Mouse (Mus musculus) ZHBTc4 (cell line): Measurements from ENCODE around the gene Myh11.
A peak's percentile ranks its signal among the peaks of the same experiment; 100 is the strongest.

Experiments used
- DNase-seq: peaks from one replicate; pipeline ENCODE4 v3.0.0-alpha.2; 2011; ENCODE audit warnings: low read depth, low spot score

The Myh11 gene

DNA sequence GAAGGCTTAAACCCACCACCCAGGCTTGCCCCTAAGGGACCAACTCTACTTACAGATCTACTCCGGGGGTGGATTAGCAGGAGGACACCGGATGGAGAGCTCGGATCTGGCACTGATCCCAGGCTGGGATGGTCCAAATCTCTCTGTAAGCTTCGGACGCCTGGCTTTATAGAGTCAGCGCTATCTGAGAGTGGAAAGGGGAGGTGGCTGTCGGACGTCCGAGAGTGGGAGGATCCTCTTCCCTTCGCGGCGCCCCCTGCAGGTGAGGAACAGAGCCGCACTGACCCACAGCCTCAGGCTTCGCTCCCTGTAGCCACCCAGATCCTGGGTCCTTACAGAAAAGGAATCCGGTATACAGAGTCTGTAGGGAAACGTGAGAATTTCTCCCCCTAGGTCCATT, at the start of gene Myh11:
Gene Myh11 (minus strand): TSS at position 150 of the 400 bp plus-strand sequence.
- DNase-seq, result peak; percentile 93

DNA sequence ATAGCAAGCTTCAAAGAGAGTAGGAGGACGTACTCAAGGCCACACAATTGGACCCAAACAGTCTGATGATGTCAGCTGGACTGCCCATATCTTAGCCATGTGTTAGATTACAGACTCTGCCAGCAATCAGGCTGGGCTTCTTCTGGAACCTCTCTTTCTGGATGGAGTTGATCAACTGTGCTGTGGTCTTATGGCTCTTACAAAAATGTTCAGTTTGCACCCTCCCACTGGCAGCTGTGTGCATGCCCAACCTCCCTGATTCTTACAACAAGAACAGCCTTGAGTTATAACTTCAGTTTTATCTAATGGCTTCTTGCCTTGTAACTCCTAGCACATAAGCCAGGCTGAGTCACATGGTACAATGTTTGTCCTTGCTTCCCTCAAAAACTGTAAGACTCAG, 37.0 kb upstream of the Myh11 start:
- DNase-seq, result no peak

DNA sequence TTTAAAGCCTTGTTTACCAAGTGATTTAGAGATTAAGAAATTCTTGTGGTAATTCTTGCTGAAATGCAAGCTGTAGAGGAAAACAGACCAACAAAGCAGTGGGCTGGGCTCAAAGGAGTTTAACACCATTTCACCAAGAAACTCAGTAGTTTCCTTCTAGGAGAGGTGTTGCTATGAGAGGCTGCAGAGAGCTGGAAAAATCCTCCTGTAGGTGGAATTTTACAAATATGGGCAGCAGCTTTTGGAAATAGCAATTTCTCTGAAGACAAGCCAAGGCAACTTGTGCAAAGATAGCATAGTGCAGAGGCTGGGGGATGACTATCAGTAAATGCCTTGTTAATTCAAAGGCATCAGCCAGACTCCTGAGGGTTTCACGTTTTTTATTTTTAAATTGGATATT, 29.3 kb upstream of the Myh11 start:
- DNase-seq, result no peak

DNA sequence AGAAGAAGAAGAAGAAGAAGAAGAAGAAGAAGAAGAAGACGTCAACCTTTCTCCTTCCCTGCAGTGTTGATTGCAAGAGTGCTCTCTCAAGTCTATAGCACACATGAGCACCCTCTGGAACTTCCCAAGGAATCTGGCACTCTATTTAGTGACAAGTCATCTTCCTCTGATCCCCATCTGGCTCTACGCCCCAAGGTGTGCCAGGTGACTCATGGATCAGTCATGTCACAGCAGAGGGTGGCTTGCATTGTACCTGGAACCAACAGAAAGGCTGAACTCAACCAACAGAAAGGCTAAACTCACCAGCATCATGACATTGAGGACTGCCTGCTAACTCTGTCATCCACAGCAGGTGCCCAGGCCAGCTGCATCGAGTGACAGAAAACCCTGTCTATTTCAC, 28.5 kb upstream of the Myh11 start:
- no peak for DNase-seq

DNA sequence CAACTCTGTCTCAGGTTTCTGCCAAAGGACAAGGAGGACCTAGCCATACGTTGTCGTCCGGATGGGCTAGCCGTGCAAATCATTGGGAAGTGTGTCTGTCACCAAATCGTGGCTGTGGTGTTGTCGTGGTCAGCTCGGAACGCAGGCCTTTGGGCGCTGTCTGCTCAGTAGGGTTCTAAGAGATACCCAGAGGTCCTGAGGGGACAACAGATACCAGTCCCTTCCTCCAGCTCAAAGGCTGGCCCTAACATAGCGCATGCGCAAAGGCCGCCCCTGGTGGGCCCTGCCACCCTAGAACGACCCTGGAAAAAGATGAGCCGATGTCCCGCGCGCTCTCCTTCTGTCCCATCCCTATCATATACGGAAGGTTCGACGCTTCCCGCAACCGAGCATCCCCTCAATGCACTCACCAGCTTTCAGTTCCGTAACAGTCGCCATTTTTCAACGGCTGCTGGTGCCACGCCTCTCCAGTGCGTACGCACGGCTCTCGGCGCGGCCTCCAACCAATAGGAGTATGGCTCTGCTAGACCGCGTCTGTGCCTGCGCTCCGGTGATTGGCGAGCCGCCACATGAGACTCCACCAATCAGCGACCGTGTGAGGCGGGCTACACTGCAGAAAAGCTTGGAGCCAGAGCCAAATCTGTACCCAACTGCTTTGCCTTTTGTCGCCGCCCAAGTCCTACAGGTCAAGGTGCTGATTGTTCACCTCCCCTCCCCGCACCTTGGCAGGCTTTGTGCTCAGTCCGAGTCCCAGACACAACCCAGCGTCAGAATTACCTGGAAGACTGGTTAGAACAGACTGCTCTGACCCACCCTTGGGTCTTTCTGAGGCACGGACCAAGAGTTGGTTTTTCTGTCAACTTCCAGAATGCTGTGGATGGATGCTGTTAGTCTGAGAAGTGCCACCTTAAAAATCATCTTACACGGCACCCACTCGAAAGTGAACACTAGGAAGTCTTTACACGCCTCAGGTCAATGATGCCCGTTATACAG, 26.0 kb upstream of the Myh11 start, which contains the start of gene Fopnl:
Gene Fopnl (minus strand): TSS at position 522 of the 993 bp plus-strand sequence.
- peak; percentile 98 for DNase-seq

DNA sequence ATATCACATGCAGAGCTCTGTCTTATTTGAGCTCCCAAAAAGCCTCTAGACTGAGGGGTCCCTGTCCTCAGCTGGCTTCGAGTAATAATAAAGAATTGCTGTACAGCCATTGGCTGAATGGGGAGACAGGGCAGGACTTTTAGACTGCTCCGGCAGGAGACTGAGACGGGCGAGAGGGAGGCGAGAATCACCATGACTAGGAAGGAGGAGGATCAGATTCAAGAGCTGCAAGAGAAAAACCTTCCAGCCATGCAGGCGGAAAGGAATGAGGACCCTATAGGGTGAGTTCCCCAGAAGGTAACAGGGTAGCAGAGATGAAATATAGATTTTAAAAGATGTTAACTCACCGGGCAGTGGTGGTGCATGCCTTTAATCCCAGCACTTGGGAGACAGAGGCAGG, 21.7 kb upstream of the Myh11 start:
- DNase-seq, result no peak

DNA sequence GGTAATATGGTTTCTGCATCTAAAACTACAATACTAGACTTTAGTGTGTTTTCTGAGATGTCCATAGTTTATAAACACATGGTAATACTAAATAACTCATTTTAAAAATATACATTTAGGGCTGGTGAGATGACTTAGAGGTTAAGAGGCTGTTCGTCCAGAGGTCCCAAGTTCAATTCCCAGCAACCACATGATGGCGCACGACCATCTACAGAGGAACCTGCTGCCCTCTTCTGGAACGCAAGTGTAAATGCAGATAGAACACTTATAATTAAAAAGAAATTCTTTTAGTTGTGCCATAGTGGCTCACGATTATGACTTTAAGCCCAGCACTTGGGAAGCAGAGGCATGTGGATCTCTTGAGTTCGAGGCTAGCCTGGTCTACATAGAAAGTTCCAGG, 20.2 kb upstream of the Myh11 start:
- DNase-seq, result peak; percentile 84

DNA sequence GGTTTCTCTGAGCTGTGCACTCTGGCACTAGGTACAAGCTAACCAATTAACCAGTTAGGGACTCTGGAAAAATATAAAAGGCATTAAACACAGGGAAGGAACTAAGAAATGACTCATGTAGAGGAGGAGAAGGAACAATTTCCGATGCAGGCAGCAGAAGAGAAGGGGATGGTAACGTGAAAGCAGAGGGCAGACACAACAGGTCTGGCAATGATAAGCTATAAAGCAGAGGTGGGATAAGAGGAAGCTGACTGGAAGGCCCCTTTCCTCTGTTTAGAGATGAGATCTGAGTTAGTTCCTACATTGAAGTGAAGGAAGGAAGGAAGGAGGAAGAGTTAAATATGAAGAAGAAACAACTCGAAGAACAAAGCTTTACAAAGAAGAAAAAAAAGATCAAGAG, 18.7 kb upstream of the Myh11 start:
- no peak for DNase-seq

DNA sequence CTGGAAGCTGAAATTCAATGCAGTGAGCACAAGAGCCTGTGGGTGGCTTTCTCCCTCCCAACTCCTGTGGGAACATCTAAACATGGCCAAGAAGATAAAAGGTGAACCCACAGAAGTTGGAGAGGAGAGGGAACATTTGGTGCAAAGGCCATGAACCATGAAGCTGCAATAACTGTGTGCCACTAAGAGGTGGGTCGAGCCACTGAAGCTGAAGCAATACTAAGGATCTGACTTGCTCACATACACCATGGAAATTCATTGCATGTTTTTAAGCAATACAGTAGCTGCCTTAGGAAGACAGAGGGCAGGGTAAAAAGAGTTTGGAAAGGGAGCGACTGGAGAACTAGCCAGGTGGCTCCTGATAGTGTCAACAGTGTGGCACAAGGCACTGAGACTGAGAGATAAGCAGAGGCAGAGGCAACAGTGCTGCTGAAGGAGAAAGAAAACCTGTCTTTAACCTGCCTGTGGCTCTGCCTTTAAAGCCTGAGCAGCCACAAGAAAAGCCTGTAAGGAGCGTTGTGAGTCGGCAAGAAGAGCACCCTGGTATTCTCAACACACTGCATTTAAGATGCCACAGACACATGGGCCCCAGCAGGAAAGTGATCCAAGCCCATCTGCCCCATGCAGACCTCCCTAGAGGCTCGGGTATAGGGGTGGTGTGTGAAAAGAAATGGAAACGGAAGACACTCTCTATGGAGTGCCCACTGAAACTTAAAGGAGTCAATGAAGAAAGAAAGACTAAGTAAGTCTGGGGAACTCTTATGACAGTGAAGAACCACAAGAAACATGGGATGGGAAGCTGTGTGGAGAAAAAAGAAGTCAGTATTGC, 17.3 kb upstream of the Myh11 start:
- no peak for DNase-seq

DNA sequence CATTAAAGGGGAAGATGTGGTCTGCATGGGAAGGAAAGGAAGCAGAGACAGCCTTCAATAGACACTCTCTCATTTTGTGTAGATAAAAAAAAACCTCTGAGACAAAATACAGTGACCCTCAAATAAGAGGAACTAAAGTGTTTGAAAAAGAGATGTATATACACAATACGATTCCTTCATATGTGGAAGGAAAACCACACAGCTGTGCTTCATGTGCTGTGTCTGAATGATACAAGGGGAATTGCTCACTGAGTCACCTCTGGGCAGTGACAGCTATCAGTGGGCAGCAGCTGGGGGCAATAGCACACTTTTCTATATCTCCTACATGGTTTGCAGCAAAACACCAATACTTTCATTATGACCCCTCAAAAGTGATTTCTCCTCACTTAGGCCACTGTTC, 16.2 kb upstream of the Myh11 start:
- no peak for DNase-seq

DNA sequence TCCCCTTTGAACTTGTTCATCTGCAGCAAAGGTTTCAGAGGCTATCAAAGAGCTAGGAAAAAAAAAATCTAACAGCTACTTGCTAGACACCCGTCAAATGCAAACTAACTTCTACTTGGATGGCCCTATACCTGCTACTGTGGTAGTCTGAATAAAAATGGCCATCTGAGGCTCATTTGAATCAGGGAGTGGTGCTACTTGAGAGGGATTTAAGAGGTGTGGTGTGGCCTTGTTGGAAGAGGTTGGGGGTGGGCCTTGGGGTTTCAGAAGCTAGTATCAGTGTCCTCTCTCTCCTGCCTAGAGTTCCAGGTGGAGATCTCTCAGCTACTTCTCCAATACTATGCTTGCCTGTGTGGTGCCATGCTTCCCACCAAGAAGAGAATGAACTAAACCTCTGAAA, 15.3 kb upstream of the Myh11 start:
- peak; percentile 66 for DNase-seq

DNA sequence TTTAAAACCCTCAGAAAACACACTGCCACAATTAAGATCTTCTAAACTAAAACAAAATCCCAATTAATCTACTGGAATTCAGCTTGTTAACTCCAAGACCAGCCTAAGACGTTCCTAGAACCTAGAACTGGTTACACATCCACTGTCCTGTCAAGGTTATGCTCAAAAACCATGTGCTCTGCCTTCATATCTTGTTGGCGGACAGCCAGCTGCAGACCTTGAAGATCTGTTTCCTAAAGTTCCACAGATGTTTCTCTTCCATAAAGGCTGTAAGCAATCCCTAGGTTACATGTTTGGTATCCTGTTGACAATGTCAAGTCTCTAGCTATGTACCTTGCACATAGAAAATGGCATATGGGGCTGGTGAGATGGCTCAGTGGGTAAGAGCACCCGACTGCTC, 13.6 kb upstream of the Myh11 start:
- no peak for DNase-seq

DNA sequence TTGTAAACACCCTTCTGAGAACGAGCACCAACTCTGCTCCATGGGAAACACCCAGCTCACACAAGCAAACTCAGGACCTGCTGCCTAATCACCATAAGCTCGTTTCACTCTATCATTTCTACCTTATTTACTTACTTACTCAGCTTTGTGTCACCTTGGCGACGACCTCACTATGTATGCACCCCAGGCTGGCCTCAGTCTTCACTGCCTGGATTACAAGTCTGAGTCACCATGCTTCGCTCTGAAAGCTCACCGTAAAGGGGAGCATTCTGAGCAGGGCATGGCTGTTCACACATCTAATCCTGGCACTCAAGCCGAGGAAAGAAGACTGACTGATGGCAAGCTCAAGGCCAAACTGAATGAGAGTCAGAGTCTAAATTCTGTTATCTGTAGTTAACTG, 12.5 kb upstream of the Myh11 start:
- no peak for DNase-seq

DNA sequence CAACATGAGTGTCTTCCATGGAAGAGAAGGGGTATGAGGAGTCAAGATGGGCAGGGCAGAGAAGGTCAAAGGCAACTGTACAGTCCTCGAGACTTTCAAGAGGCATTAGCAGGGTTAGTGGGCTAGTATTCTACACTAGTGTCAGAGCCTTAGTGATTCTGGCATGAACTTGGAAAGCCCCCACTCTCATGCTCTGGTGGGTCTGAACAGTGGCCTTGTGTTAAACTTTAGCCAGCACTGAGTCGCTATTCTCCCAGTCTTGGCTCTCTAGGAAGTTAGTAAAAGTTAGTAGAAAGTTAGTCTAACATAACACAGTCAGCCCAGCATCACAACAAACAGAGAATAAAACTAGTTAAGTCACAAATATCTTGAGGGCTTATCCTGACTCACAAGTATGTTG, 12.0 kb upstream of the Myh11 start:
- DNase-seq, result no peak

DNA sequence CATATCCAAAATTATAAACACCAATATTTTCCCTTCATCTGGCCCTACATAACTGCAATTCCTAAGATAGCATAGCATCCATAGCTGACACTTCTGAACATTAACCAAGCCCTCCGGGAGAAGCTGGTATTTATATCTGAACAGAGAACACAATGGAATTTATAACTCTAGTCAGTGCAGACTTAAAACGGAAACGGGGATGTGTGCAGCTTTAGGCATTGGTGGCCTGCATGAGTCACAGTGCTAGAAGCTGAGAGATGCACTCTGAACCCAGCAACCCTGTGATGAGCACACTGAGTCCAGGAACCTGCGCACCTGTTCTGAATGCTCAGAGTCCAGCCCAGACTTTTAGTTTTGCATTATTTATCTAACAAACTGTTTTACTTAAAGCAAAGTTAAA, 7.3 kb upstream of the Myh11 start:
- DNase-seq, result no peak

DNA sequence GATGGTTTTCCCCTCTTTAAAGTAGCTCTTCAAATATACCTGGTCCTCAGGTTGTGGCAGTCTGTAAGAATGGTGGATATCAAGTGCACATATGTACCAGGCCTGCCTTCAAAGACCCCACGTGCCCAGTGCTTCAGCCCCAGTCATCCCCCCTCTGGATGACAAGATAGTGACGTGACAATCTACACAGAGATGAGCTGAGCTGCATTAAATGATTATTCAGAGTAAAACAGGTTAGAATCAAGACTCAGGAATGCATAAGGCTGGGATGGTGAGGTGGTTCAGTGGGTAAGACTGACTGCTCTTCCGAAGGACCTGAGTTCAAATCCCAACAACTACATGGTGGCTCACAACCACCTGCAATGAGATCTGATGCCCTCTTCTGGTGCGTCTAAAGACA, 6.6 kb upstream of the Myh11 start:
- no peak for DNase-seq

DNA sequence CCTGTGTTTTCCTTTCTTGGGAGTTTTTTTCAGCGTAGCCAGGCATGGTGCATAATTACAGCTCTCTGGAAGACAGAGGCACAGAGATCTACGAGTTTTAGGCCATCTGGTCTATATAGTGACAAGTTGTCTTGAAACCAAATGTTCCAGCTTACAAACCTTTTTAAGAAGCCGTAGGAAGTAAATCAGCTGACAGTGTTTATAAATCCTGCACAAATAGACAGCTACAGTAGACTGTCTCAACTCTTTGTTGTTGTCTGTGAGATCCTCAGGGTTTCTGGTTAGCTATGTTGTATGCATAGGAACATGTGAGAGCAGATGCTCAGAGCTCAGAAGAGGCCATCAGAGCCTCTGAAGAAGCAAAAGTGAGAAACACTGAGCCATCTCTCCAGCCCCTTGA, 6.0 kb upstream of the Myh11 start:
- no peak for DNase-seq

DNA sequence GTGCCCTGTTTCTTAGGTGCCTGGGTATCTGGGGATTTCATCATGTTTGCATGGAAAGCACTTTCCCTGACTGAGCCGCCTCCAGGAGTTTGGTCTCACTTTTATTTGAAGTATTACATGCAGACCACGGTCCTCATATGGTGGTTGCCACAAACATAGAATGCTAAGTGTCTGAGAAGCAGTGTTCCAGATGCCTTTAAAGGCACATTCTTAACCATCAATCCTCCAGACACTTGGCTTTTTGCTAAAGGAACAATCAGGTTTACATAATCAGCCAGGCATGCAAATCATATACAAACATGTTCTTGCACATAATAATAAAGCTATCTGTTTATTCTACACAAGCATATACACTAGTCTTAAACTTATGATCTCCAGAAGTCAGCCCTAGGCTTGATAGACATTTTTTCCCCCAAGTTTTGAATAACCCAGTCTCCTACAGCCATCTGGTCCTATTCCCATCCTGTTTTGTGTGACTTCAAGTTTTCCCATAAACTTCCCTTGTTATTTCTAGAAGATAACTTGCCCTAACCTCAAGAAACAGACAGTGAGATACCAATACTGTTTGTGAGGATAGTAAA, 5.5 kb upstream of the Myh11 start:
- DNase-seq, result no peak

DNA sequence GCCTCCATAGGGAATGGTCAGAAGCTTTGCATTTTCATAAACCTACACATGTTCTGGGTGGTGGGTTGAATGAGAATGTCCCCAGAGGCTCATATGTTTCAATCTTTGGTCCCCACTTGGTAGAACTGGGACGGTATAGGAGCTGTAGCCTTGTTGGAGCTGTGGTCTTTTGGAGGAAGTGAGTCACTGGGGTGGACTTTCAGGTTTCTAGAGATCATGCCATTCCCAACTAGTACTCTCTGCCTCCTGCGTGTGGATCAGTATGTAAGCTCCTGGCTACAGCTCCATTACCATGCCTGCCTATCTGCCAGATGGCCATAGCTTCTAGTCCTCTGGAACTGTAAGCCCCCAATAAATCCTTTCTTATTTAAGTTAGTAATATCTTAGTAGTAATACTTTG, 4.1 kb upstream of the Myh11 start:
- no peak for DNase-seq

DNA sequence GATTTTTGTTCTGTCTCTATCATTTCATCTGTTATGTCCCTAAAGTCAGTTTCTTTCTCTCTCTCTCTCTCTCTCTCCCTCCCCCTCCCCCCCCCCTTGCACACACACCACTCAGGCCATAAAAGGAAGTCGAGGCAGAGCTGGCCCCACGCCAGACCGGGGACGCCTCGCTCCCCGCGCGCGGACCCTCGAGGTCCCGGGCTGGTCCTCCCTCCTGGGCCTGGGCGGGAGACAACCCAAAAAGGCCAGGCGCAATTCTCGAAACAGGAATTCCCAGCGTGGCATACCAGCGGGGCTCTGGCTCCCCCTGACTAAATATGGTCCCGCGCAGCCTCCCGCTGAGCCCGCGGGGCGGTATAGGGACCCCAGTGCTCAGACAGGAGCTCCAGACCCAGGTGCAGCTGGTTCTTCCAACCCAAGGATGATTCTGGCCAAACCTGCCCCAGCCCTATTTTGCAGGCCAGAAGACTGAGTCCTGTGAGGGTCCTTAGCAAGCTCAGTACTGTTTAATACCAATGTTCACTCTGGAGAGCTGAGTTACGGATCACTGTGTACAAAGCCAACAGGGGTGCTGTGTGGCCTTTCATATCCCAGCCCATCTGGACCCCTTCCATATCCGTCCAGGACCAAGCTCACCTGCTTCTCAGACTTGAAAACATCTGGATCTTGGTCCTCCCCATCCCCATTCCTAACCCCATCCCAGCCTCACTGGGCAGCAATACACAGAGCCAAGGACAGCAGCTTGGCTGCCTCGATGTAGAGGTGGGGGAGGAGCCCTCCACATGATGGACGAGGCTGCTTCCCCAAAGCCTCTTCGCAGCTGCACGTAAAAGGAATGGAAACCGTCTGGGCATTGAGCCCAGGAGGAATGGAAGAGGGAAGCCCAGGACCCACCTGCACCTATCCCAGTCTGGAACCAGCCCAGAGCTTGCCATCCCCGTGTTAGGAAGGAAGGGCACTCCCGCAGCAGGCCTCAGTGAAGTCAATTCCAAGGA, 1.3 kb upstream of the Myh11 start:
- DNase-seq, result peak; percentile 30

DNA sequence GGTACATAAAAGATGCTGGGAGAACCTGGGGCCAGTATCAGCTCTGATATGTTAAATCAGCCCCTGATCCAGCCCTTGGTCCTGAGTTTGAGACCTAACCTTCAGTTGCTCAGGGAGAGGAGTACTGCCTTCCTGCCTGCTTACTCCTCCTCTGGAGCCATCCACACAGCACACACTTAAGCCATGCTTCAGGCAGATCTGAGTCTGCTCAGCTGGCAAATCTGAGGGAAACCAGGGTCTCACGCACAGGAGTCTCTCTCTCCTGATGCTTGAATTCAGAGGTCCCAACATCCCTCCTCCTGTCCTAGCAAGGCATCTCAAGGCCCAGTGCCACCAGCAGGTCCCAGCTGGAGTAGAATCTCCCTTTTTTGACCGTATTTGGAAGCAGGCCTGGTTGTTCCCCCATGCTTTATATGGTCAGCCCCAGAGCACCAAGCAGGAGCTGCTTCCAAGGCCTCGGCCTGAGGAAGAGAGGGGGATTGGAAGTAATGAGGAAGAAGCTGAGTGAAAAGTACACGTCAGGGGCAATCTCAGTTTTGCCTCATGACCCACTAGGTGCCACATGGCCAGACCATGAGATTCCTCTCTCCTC, 18.7 kb downstream of the Myh11 start:
- DNase-seq, result no peak
